Mouse (Mus musculus) CH12.LX (cell line): ENCODE data around the gene Mettl11b. TPM values are rescaled to one million over a fixed set of nuclear protein-coding genes. Genes with fewer than 3 reads are reported as not detected.
"Not testable (repeated sequence)": the region's sequence is repeated elsewhere in the genome, so short reads cannot be mapped to it uniquely, and the experiment has no call there.

ENCODE experiments used
- DNase-seq: peaks from one replicate; pipeline ENCODE4 v3.0.0-alpha.2; 2013; ENCODE audit errors: extremely low read depth
- H3K27ac ChIP-seq: 2 replicates; pipeline ENCODE4 v1.5.1; 2012; ENCODE audit warnings: low read depth, mild to moderate bottlenecking, control low read depth, moderate library complexity; ENCODE audit not compliant: insufficient read depth
- H3K27me3 ChIP-seq: replicated peaks from 2 replicates; pipeline ENCODE3; 2012; ENCODE audit warnings: inconsistent platforms
- H3K36me3 ChIP-seq, 2 experiments: replicated peaks in 1 of 2; 2 replicates each; pipeline versions ENCODE3 to v1.6.1; 2012; ENCODE audit warnings: inconsistent platforms in 1 of 2, low read length in 1 of 2, mild to moderate bottlenecking in 1 of 2, mixed read lengths in 1 of 2, moderate library complexity in 1 of 2; ENCODE audit not compliant: control insufficient read depth in 1 of 2, insufficient read depth in 1 of 2
- H3K4me1 ChIP-seq, 2 experiments: 2 replicates each; pipeline ENCODE4 v1.6.1; 2012; ENCODE audit warnings: inconsistent platforms in 1 of 2, moderate library complexity in 1 of 2; ENCODE audit not compliant: insufficient read depth in 2 of 2, control insufficient read depth in 1 of 2
- H3K4me2 ChIP-seq: 2 replicates; pipeline ENCODE4 v1.6.1; 2012; ENCODE audit warnings: low read depth, mild to moderate bottlenecking, control low read depth; ENCODE audit not compliant: poor library complexity, insufficient read depth, severe bottlenecking
- H3K4me3 ChIP-seq, 3 experiments: fragments of 150-350 bp in 1 of 3; sonication (generic) in 1 of 3; replicated peaks in 1 of 3; 2 replicates each; pipeline versions ENCODE3 to v1.5.1; 2011 to 2012; ENCODE audit warnings: low read depth in 2 of 3, low read length in 2 of 3, mild to moderate bottlenecking in 2 of 3, moderate library complexity in 2 of 3, control low read depth in 1 of 3, improper control_type of control experiment in 1 of 3, inconsistent platforms in 1 of 3, mixed read lengths in 1 of 3; ENCODE audit not compliant: poor library complexity in 1 of 3
- H3K79me2 ChIP-seq: replicated peaks from 2 replicates; pipeline ENCODE4 v1.6.1; 2012; ENCODE audit warnings: mild to moderate bottlenecking, moderate library complexity; ENCODE audit not compliant: control insufficient read depth, poor library complexity, insufficient read depth, severe bottlenecking; ENCODE audit errors: extremely low read depth
- H3K9ac ChIP-seq: 2 replicates; pipeline ENCODE4 v1.6.1; 2012; ENCODE audit warnings: low read depth, mild to moderate bottlenecking, control low read depth, moderate library complexity; ENCODE audit not compliant: insufficient read depth
- H3K9me3 ChIP-seq: replicated peaks from 2 replicates; pipeline ENCODE3; 2012; ENCODE audit warnings: low read length, inconsistent platforms, mixed read lengths
- CHD1 ChIP-seq: IDR thresholded peaks from 2 replicates; pipeline ENCODE4 v1.6.1; 2012; ENCODE audit warnings: low read depth, low read length, improper control_type of control experiment, inconsistent platforms
- CHD2 ChIP-seq: IDR thresholded peaks from 2 replicates; pipeline ENCODE4 v1.6.1; 2011; ENCODE audit warnings: low read length, improper control_type of control experiment
- MYC ChIP-seq: IDR thresholded peaks from 2 replicates; pipeline ENCODE4 v1.6.1; 2011; ENCODE audit warnings: low read depth, mild to moderate bottlenecking, improper control_type of control experiment, low read length
- POLR2AphosphoS2 ChIP-seq: IDR thresholded peaks from 2 replicates; pipeline ENCODE4 v1.6.1; 2011; ENCODE audit warnings: low read depth, low read length, improper control_type of control experiment
- SIN3A ChIP-seq: IDR thresholded peaks from 2 replicates; pipeline ENCODE4 v1.6.1; 2012; ENCODE audit warnings: low read length, improper control_type of control experiment, inconsistent platforms
- SMC3 ChIP-seq: IDR thresholded peaks from 2 replicates; pipeline ENCODE4 v1.6.1; 2011; ENCODE audit warnings: low read depth, low read length, improper control_type of control experiment
- TCF12 ChIP-seq: IDR thresholded peaks from 2 replicates; pipeline ENCODE4 v1.6.1; 2014; ENCODE audit warnings: low read depth, mild to moderate bottlenecking, inconsistent platforms, low read length, improper control_type of control experiment
- USF1 ChIP-seq: IDR thresholded peaks from 2 replicates; pipeline ENCODE4 v1.6.1; 2014; ENCODE audit warnings: low read depth, mild to moderate bottlenecking, inconsistent platforms, low read length, improper control_type of control experiment
- ZKSCAN1 ChIP-seq: IDR thresholded peaks from 2 replicates; pipeline ENCODE4 v1.6.1; 2012; ENCODE audit warnings: low read depth, inconsistent platforms, low read length, improper control_type of control experiment, borderline replicate concordance
- dilution Hi-C: fragments of 300-500 bp; cut with MboI; formaldehyde crosslinking; loops from 2 replicates; pipeline ENCODE4 v1.14.3; 2020; ENCODE audit warnings: low sequenced_read_pairs; ENCODE audit not compliant: extremely low pct_unique_long_range_greater_than_20kb, extremely low pct_ligation_motif_present
- in situ Hi-C: fragments of 300-500 bp; cut with MboI; formaldehyde crosslinking; loops from 3 replicates; pipeline ENCODE4 v1.14.3; 2019; ENCODE audit warnings: low sequenced_read_pairs, low pct_ligation_motif_present, low pct_unique_long_range_greater_than_20kb, mixed read lengths
- polyA plus RNA-seq: library from polyadenylated mRNA; unstranded; fragments of >175 nt; gene quantifications from 2 replicates; pipeline ENCODE4 v1.2.1, GENCODE M21; 2012; ENCODE audit warnings: low read depth; ENCODE audit not compliant: insufficient read length
- total RNA-seq, 2 experiments: library from RNA; depleted of rRNA; stranded (reverse); fragments of 300-350 nt in 1 of 2; fragments of >200 nt in 1 of 2; gene quantifications; 2 replicates each; pipeline ENCODE4 v1.2.3; 2012 to 2014

Mettl11b gene
- total and polyA plus RNA-seq, 3 experiments = not detected

DNA sequence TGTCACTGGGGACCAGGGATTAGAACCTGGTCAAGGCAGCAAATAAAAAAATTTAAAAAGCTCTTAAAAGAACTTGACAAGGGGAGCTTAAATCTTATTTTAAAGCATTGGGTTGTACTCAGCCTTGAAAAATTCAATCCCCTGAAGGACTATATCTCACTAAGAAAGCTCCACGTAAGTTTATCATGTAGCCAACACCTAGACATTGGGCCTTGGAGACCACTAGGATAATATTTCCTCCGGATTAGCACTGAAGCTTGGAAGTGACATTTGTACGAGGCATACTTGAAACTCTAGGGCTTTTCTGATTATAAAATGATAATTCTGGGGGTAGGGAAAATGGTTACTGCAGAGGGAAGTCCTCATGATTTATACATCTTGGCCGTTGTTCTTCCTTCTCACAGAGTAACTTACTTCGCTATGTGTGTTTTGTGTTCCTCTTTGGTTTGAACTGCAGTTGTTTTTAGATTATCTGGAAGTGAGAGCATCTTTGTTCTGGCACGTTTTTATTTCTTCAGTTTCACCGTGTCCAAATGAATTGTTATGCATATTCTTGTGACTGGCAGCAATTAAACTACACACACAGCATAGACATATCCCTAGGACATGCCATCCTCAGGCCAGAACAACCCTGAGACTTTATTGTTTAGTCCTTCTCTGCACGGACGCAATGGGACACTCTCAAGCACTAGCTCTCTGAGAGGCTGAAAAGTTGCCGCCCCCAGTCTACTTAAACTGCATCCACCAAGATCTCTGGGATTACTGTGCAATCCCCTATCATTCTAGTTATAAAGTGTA is 11.6 kb upstream of the Mettl11b start:
- H3K9me3 ChIP-seq = peaks cover 4% of the 10 kb centered on the region

DNA sequence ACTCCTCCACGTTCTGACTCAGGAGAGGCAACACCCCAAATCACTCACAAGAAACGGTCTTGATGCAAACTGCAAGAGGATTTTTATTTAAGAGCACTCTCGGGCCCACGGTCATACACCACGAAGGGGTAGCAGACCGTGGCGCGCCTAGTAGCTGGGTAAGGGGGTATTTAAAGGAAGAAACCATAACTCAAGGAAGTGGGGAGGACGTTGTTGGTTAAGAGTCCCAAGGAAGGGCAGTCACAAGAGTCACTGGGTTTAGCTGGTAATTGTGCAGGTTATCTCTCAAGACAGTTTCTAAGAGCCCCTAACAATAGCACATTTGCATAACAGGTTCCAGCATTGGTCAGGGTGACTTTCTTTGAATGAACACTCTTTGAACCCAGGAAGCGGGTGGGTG is 6.1 kb upstream of the Mettl11b start:
- H3K4me2 ChIP-seq, H3K4me1 ChIP-seq, H3K36me3 ChIP-seq, in situ Hi-C loops, H3K9me3 ChIP-seq, H3K9ac ChIP-seq, DNase-seq, H3K79me2 ChIP-seq, H3K27ac ChIP-seq, H3K4me3 ChIP-seq, dilution Hi-C loops, H3K27me3 ChIP-seq: not testable (repeated sequence)

More for the DNA sequence above, 11.6 kb upstream of the Mettl11b start:
- Histone ChIP-seq H3K4me1 (no peaks in the 10 kb centered on the region), H3K27me3 (no peaks in the 10 kb centered on the region), H3K9ac (no peak overlapping the region), H3K36me3 (no peaks in the 10 kb centered on the region), H3K4me3 (no peak overlapping the region), H3K4me2 (no peak overlapping the region), H3K79me2 (no peaks in the 10 kb centered on the region), H3K27ac (no peak overlapping the region)
- in situ Hi-C loops = no loop called here
- TF ChIP-seq SIN3A = no peak
- DNase-seq = no peak
- dilution Hi-C loops = no loop called here

DNA sequence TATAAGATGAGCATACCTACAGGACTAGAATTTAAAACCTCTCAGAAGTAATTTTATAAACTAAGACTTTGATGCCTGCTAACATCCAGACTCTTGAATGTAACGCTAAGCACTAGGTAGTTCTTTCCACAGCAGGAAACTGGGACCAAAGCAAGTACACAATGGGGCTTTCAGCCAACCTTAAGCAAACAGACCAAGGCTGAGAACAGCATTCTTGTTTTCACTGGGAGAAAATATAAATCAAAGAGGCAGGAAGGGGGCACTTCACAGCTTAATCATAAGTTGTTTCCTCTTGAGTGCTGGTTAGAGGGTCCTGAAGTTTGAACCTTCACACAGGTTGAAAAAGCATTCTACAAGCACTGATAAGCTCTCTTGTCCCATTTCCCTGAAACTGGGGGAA is 1.1 kb downstream of the Mettl11b start:
- H3K79me2 ChIP-seq = no peaks in the 10 kb centered on the region
- H3K4me2 ChIP-seq = no peak overlapping the region
- dilution Hi-C loops = no loop called here
- TF ChIP-seq POLR2AphosphoS2 (no peak), TCF12 (no peak), ZKSCAN1 (no peak), CHD1 (no peak), CHD2 (no peak), USF1 (no peak), MYC (no peak), SMC3 (no peak)
- TF ChIP-seq, all 38 proteins: peak for 0
- Histone ChIP-seq H3K27me3 (no peaks in the 10 kb centered on the region), H3K27ac (no peak overlapping the region), H3K9ac (no peak overlapping the region), H3K9me3 (no peaks in the 10 kb centered on the region), H3K4me3 (no peak overlapping the region), H3K36me3 (no peaks in the 10 kb centered on the region), H3K4me1 (no peaks in the 10 kb centered on the region)
- DNase-seq = no peak
- in situ Hi-C loops = no loop called here
